Mouse (Mus musculus) urinary bladder, postnatal 36 days (tissue): Measurements from ENCODE around the gene Cmip.

Experiments
- DNase-seq, 2 experiments: peaks; one replicate each; pipeline ENCODE4 v3.0.0; 2022; ENCODE audit warnings: low spot score in 2 of 2, mixed read lengths in 1 of 2

Cmip gene

GRCm38 (mm10) chr8:117378625-117379024 is 121.8 kb downstream of the Cmip start:
- DNase-seq, result no peak

GRCm38 (mm10) chr8:117379131-117379530 is 122.3 kb downstream of the Cmip start:
- DNase-seq, result peak in 1 of 2 experiments; percentile 64

- peak in 1 of 2 experiments; percentile 54 for DNase-seq
Observed at GRCm38 (mm10) chr8:117380796-117381195, 123.9 kb downstream of the Cmip start.

GRCm38 (mm10) chr8:117386142-117386541 is 129.3 kb downstream of the Cmip start:
- no peak for DNase-seq

GRCm38 (mm10) chr8:117387642-117388041 is 130.8 kb downstream of the Cmip start:
- DNase-seq, result no peak

- peak in 1 of 2 experiments; percentile 45 for DNase-seq
Observed at GRCm38 (mm10) chr8:117388370-117388769, 131.5 kb downstream of the Cmip start.

- no peak for DNase-seq
Observed at GRCm38 (mm10) chr8:117393853-117394252, 137.0 kb downstream of the Cmip start.

GRCm38 (mm10) chr8:117395055-117395454 is 138.2 kb downstream of the Cmip start:
- no peak for DNase-seq

GRCm38 (mm10) chr8:117396884-117397283 is 140.0 kb downstream of the Cmip start:
- no peak for DNase-seq

GRCm38 (mm10) chr8:117397751-117398150 is 140.9 kb downstream of the Cmip start:
- no peak for DNase-seq

- no peak for DNase-seq
Observed at GRCm38 (mm10) chr8:117399229-117399628, 142.4 kb downstream of the Cmip start.

GRCm38 (mm10) chr8:117400820-117401219 is 144.0 kb downstream of the Cmip start:
- no peak for DNase-seq

GRCm38 (mm10) chr8:117401880-117402279 is 145.0 kb downstream of the Cmip start:
- DNase-seq, result no peak

GRCm38 (mm10) chr8:117402911-117403704 is 146.2 kb downstream of the Cmip start:
- DNase-seq, result no peak

GRCm38 (mm10) chr8:117403705-117404476 is 147.0 kb downstream of the Cmip start:
- no peak for DNase-seq

- no peak for DNase-seq
Observed at GRCm38 (mm10) chr8:117406081-117406480, 149.2 kb downstream of the Cmip start.

GRCm38 (mm10) chr8:117408634-117409033 is 151.8 kb downstream of the Cmip start:
- no peak for DNase-seq

GRCm38 (mm10) chr8:117409056-117409455 is 152.2 kb downstream of the Cmip start:
- DNase-seq, result no peak

- peak in 1 of 2 experiments; percentile 49 for DNase-seq
Observed at GRCm38 (mm10) chr8:117410391-117410790, 153.5 kb downstream of the Cmip start.

GRCm38 (mm10) chr8:117410901-117411300 is 154.0 kb downstream of the Cmip start:
- DNase-seq, result no peak

GRCm38 (mm10) chr8:117412232-117412631 is 155.4 kb downstream of the Cmip start:
- no peak for DNase-seq

GRCm38 (mm10) chr8:117417830-117418229 is 161.0 kb downstream of the Cmip start:
- DNase-seq, result no peak
